Mouse (Mus musculus) intestine, postnatal 0 days (tissue): ENCODE data around the gene Psmd8. TPM values are rescaled to one million over a fixed set of nuclear protein-coding genes. Genes with fewer than 3 reads are reported as not detected.

Source experiments
- ATAC-seq: fragments of 200-750 bp; cut with Nextera tagmentation; 2 replicates; pipeline ENCODE4 v1.8.0; 2017; ENCODE audit warnings: mild to moderate bottlenecking, moderate TSS enrichment, moderate library complexity
- H3K27ac ChIP-seq: fragments of 300-500 bp; sonication (generic); 2 replicates; pipeline ENCODE4 v1.5.1; 2014; ENCODE audit warnings: mild to moderate bottlenecking, low read depth, low read length, moderate library complexity
- H3K27me3 ChIP-seq: fragments of 300-500 bp; sonication (generic); replicated peaks from 2 replicates; pipeline ENCODE4 v1.6.1; 2014; ENCODE audit warnings: low read length, mixed read lengths; ENCODE audit not compliant: control insufficient read depth, insufficient read depth
- H3K36me3 ChIP-seq: fragments of 300-500 bp; sonication (generic); 2 replicates; pipeline ENCODE4 v1.6.1; 2014; ENCODE audit warnings: mild to moderate bottlenecking, moderate library complexity; ENCODE audit not compliant: control insufficient read depth, insufficient read depth
- H3K4me1 ChIP-seq: fragments of 300-500 bp; sonication (generic); replicated peaks from 2 replicates; pipeline ENCODE4 v1.6.1; 2014; ENCODE audit warnings: antibody characterized with exemption, low read length, mixed read lengths; ENCODE audit not compliant: control insufficient read depth, insufficient read depth
- H3K4me2 ChIP-seq: fragments of 300-500 bp; sonication (generic); replicated peaks from 2 replicates; pipeline ENCODE4 v1.6.1; 2014; ENCODE audit warnings: low read depth, mild to moderate bottlenecking, moderate library complexity
- H3K4me3 ChIP-seq: fragments of 300-500 bp; sonication (generic); 2 replicates; pipeline ENCODE4 v1.5.1; 2014; ENCODE audit warnings: low read depth, low read length
- H3K9ac ChIP-seq: fragments of 300-500 bp; sonication (generic); 2 replicates; pipeline ENCODE4 v1.6.1; 2014; ENCODE audit warnings: mild to moderate bottlenecking, low read depth, low read length
- H3K9me3 ChIP-seq: fragments of 300-500 bp; sonication (generic); 2 replicates; pipeline ENCODE4 v1.6.1; 2016; ENCODE audit warnings: mixed run types; ENCODE audit not compliant: control insufficient read depth
- CTCF ChIP-seq: sonication (generic); IDR thresholded peaks from 2 replicates; pipeline ENCODE4 v1.5.1; 2016; ENCODE audit warnings: low read depth, mild to moderate bottlenecking, control low read depth, antibody characterized with exemption, moderate library complexity
- WGBS: fragments of 180-500 bp; shearing (Covaris S2); extraction: QIAGEN DNeasy Blood & Tissue Kit; methylation state at CpG from one replicate; pipeline ENCODE4 v1.1.7; 2014; 5-methylcytosine and 5-hydroxymethylcytosine counted together
- polyA plus RNA-seq: library from polyadenylated mRNA; unstranded; fragments of >200 nt; fragmentation: Nextera tagmentation; extraction: Ambion mirVana; gene quantifications from 2 replicates; pipeline ENCODE4 v1.2.1, GENCODE M21; 2015

The Psmd8 gene
- 205 and 209 TPM in 2 replicates for polyA plus RNA-seq

GRCm38 (mm10) chr7:29180077-29180853 is at the start of gene Psmd8:
TSS of gene Psmd8 (minus strand) at chr7:29180701.
- Histone ChIP-seq H3K9ac (peak within 1 kb of the TSS; percentile 89), H3K4me3 (peak within 1 kb of the TSS; percentile 84), H3K36me3 (peaks cover 20% of the 10 kb centered on the region), H3K4me1 (peaks cover 5% of the 10 kb centered on the region; the same call in 1 of the 2 replicates), H3K27me3 (no peaks in the 10 kb centered on the region), H3K4me2 (peak within 1 kb of the TSS; percentile 78), H3K9me3 (no peaks in the 10 kb centered on the region), H3K27ac (peak within 1 kb of the TSS; percentile 46; the same call in 1 of the 2 replicates)
- 0% methylated on average over 62 of the region's 62 CpGs for WGBS
- TF ChIP-seq CTCF, result peak; percentile 73
- peak; percentile 95 for ATAC-seq

- H3K4me2 ChIP-seq, result no peak overlapping the region
- no peaks in the 10 kb centered on the region for H3K9me3 ChIP-seq
- no peaks in the 10 kb centered on the region for H3K4me1 ChIP-seq
- TF ChIP-seq CTCF, result no peak
- 61% methylated on average over 4 of the region's 4 CpGs for WGBS
- peaks cover 4% of the 10 kb centered on the region; the same call in 1 of the 2 replicates for H3K36me3 ChIP-seq
- H3K4me3 ChIP-seq, result no peak overlapping the region
- no peaks in the 10 kb centered on the region for H3K27me3 ChIP-seq
- ATAC-seq, result no peak
- no peak overlapping the region for H3K9ac ChIP-seq
- no peak overlapping the region for H3K27ac ChIP-seq
These were observed 47.7 kb upstream of the Psmd8 start for GRCm38 (mm10) chr7:29228202-29228601.

GRCm38 (mm10) chr7:29225520-29225919 is 45.0 kb upstream of the Psmd8 start:
- no peaks in the 10 kb centered on the region for H3K9me3 ChIP-seq
- peaks cover 4% of the 10 kb centered on the region; the same call in 1 of the 2 replicates for H3K36me3 ChIP-seq
- H3K27me3 ChIP-seq, result no peaks in the 10 kb centered on the region
- H3K4me3 ChIP-seq, result no peak overlapping the region
- no peak overlapping the region for H3K27ac ChIP-seq
- H3K4me1 ChIP-seq, result no peaks in the 10 kb centered on the region
- no peak overlapping the region for H3K4me2 ChIP-seq
- H3K9ac ChIP-seq, result no peak overlapping the region
- WGBS, result 76% methylated on average over 13 of the region's 13 CpGs
- ATAC-seq, result no peak
- TF ChIP-seq CTCF, result no peak

- H3K4me3 ChIP-seq, result no peak overlapping the region
- H3K36me3 ChIP-seq, result peaks cover 4% of the 10 kb centered on the region; the same call in 1 of the 2 replicates
- H3K27me3 ChIP-seq, result no peaks in the 10 kb centered on the region
- no peak overlapping the region for H3K9ac ChIP-seq
- H3K4me2 ChIP-seq, result no peak overlapping the region
- WGBS, result 34% methylated on average over 16 of the region's 16 CpGs
- no peak for TF ChIP-seq CTCF
- peaks cover 5% of the 10 kb centered on the region; the same call in 1 of the 2 replicates for H3K9me3 ChIP-seq
- H3K4me1 ChIP-seq, result no peaks in the 10 kb centered on the region
- no peak for ATAC-seq
- no peak overlapping the region for H3K27ac ChIP-seq
These were observed 44.4 kb upstream of the Psmd8 start for GRCm38 (mm10) chr7:29224756-29225394.

GRCm38 (mm10) chr7:29214846-29215245 is 34.3 kb upstream of the Psmd8 start:
- H3K36me3 ChIP-seq, result no peaks in the 10 kb centered on the region
- peaks cover 16% of the 10 kb centered on the region for H3K9me3 ChIP-seq
- ATAC-seq, result no peak
- H3K4me2 ChIP-seq, result no peak overlapping the region
- no peaks in the 10 kb centered on the region for H3K4me1 ChIP-seq
- TF ChIP-seq CTCF, result no peak
- no peaks in the 10 kb centered on the region for H3K27me3 ChIP-seq
- no peak overlapping the region for H3K4me3 ChIP-seq
- 60% methylated on average over 15 of the region's 15 CpGs for WGBS
- H3K9ac ChIP-seq, result no peak overlapping the region
- no peak overlapping the region for H3K27ac ChIP-seq

GRCm38 (mm10) chr7:29214236-29214635 is 33.7 kb upstream of the Psmd8 start:
- H3K36me3 ChIP-seq, result no peaks in the 10 kb centered on the region
- H3K4me1 ChIP-seq, result no peaks in the 10 kb centered on the region
- H3K27ac ChIP-seq, result no peak overlapping the region
- no peak overlapping the region for H3K4me3 ChIP-seq
- H3K27me3 ChIP-seq, result no peaks in the 10 kb centered on the region
- H3K4me2 ChIP-seq, result no peak overlapping the region
- H3K9ac ChIP-seq, result no peak overlapping the region
- H3K9me3 ChIP-seq, result peaks cover 10% of the 10 kb centered on the region; the same call in 1 of the 2 replicates
- 35% methylated on average over 2 of the region's 2 CpGs for WGBS
- no peak for TF ChIP-seq CTCF
- ATAC-seq, result no peak
